Mouse (Mus musculus) C2C12 (cell line): ENCODE measurements around the gene Tuba8. TPM values are rescaled to one million over a fixed set of nuclear protein-coding genes. Genes with fewer than 3 reads are reported as not detected.

Source experiments
- H3K27me3 ChIP-seq: one replicate; pipeline ENCODE4 v1.6.1; 2011; ENCODE audit not compliant: control insufficient read depth, insufficient read depth, insufficient read length
- H3K36me3 ChIP-seq: one replicate; pipeline ENCODE4 v1.6.1; 2011; ENCODE audit not compliant: control insufficient read depth, insufficient read depth
- H3K4me3 ChIP-seq: one replicate; pipeline ENCODE4 v1.5.1; 2011; ENCODE audit warnings: mild to moderate bottlenecking, control low read depth; ENCODE audit not compliant: poor library complexity, insufficient read depth, severe bottlenecking
- H3K79me2 ChIP-seq: one replicate; pipeline ENCODE4 v1.6.1; 2011; ENCODE audit not compliant: control insufficient read depth, insufficient read depth
- H3K79me3 ChIP-seq: one replicate; pipeline ENCODE4 v1.6.1; 2011; ENCODE audit warnings: low read depth, control low read depth
- H3ac ChIP-seq: one replicate; pipeline ENCODE3; 2011; ENCODE audit warnings: low read depth; ENCODE audit not compliant: control insufficient read depth, insufficient read length
- CEBPB ChIP-seq: IDR thresholded peaks from one replicate; pipeline ENCODE4 v1.6.1; 2011; ENCODE audit warnings: low read depth, mild to moderate bottlenecking, control low read depth, moderate library complexity
- CTCF ChIP-seq: IDR thresholded peaks from one replicate; pipeline ENCODE4 v1.5.1; 2011; ENCODE audit not compliant: control insufficient read depth, insufficient read depth, insufficient read length
- FOSL1 ChIP-seq: IDR thresholded peaks from one replicate; pipeline ENCODE4 v1.8.0; 2011; ENCODE audit warnings: mild to moderate bottlenecking, low read length; ENCODE audit not compliant: poor library complexity, insufficient read depth, severe bottlenecking
- MAX ChIP-seq: IDR thresholded peaks from one replicate; pipeline ENCODE4 v1.6.1; 2011; ENCODE audit warnings: mild to moderate bottlenecking, control low read depth
- MYOD1 ChIP-seq: IDR thresholded peaks from one replicate; pipeline ENCODE4 v1.6.1; 2011; ENCODE audit warnings: low read depth; ENCODE audit not compliant: control insufficient read depth, insufficient read length
- MYOG ChIP-seq: IDR thresholded peaks from one replicate; pipeline ENCODE4 v1.6.1; 2011; ENCODE audit not compliant: control insufficient read depth, insufficient read length; ENCODE audit errors: extremely low read depth
- USF1 ChIP-seq: IDR thresholded peaks from one replicate; pipeline ENCODE4 v1.6.1; 2011; ENCODE audit warnings: low read depth, mild to moderate bottlenecking, control low read depth, moderate library complexity
- polyA plus RNA-seq: library from polyadenylated mRNA; unstranded; fragments of >200 nt; fragmentation: generic; extraction: Trizol; gene quantifications from one replicate; pipeline ENCODE4 v1.2.1, GENCODE M21; 2012; ENCODE audit warnings: missing spikeins

Tuba8 gene
- polyA plus RNA-seq, 1 experiment: 0.07 TPM

- Histone ChIP-seq H3K36me3 (no peaks in the 10 kb centered on the region), H3K4me3 (no peak overlapping the region), H3K79me3 (no peaks in the 10 kb centered on the region), H3K79me2 (no peaks in the 10 kb centered on the region), H3ac (no peak overlapping the region), H3K27me3 (no peaks in the 10 kb centered on the region)
- TF ChIP-seq CEBPB: no peak
- TF ChIP-seq MAX: no peak
- TF ChIP-seq MYOD1: no peak
- TF ChIP-seq CTCF: no peak
- no peak for TF ChIP-seq MYOG
- no peak for TF ChIP-seq USF1
- no peak for TF ChIP-seq FOSL1
Observed at GRCm38 (mm10) chr6:121179846-121180245, 30.6 kb upstream of the Tuba8 start.

- H3K4me3 ChIP-seq: peak within 1 kb of the TSS; percentile 49
- no peaks in the 10 kb centered on the region for H3K27me3 ChIP-seq
- no peak for TF ChIP-seq MYOG
- TF ChIP-seq CTCF: no peak
- no peak for TF ChIP-seq FOSL1
- TF ChIP-seq CEBPB: no peak
- TF ChIP-seq USF1: no peak
- no peak for TF ChIP-seq MYOD1
- no peak for TF ChIP-seq MAX
- H3ac ChIP-seq: peak within 1 kb of the TSS; percentile 49
- no peaks in the 10 kb centered on the region for H3K79me3 ChIP-seq
- no peaks in the 10 kb centered on the region for H3K36me3 ChIP-seq
- no peaks in the 10 kb centered on the region for H3K79me2 ChIP-seq
Observed at GRCm38 (mm10) chr6:121183414-121184173, 26.9 kb upstream of the Tuba8 start, which contains the start of gene Pex26. Gene Pex26, plus strand, starts transcription at chr6:121183667.

GRCm38 (mm10) chr6:121184198-121185140 is 26.0 kb upstream of the Tuba8 start:
- TF ChIP-seq CTCF (peak; percentile 34), MYOG (no peak)
- H3K79me3 ChIP-seq: no peaks in the 10 kb centered on the region
- H3K79me2 ChIP-seq: no peaks in the 10 kb centered on the region
- peak overlapping the region; percentile 49 for H3ac ChIP-seq
- H3K27me3 ChIP-seq: no peaks in the 10 kb centered on the region
- H3K4me3 ChIP-seq: peak overlapping the region; percentile 49
- H3K36me3 ChIP-seq: no peaks in the 10 kb centered on the region

- no peak for TF ChIP-seq FOSL1
- TF ChIP-seq MYOG: no peak
- no peak for TF ChIP-seq CTCF
- no peak for TF ChIP-seq MAX
- no peak for TF ChIP-seq CEBPB
- no peak for TF ChIP-seq USF1
- no peak for TF ChIP-seq MYOD1
- H3K4me3 ChIP-seq: no peak overlapping the region
- H3K79me2 ChIP-seq: no peaks in the 10 kb centered on the region
- no peaks in the 10 kb centered on the region for H3K36me3 ChIP-seq
- H3K79me3 ChIP-seq: no peaks in the 10 kb centered on the region
- H3ac ChIP-seq: no peak overlapping the region
- H3K27me3 ChIP-seq: no peaks in the 10 kb centered on the region
Observed at GRCm38 (mm10) chr6:121185232-121185631, 25.3 kb upstream of the Tuba8 start.

- no peaks in the 10 kb centered on the region for H3K79me2 ChIP-seq
- H3K27me3 ChIP-seq: no peaks in the 10 kb centered on the region
- H3ac ChIP-seq: no peak overlapping the region
- TF ChIP-seq CTCF (no peak), MYOG (no peak), CEBPB (no peak), MAX (no peak), FOSL1 (no peak), MYOD1 (no peak), USF1 (no peak)
- no peaks in the 10 kb centered on the region for H3K79me3 ChIP-seq
- H3K36me3 ChIP-seq: no peaks in the 10 kb centered on the region
- no peak overlapping the region for H3K4me3 ChIP-seq
Observed at GRCm38 (mm10) chr6:121191261-121192009, 19.1 kb upstream of the Tuba8 start.
